Mouse (Mus musculus) lung, postnatal 36 days (tissue): ENCODE measurements around the gene Ntm.

Experiments
- DNase-seq: peaks from one replicate; pipeline ENCODE4 v3.0.0; 2022; ENCODE audit warnings: mixed read lengths

The Ntm gene

DNA sequence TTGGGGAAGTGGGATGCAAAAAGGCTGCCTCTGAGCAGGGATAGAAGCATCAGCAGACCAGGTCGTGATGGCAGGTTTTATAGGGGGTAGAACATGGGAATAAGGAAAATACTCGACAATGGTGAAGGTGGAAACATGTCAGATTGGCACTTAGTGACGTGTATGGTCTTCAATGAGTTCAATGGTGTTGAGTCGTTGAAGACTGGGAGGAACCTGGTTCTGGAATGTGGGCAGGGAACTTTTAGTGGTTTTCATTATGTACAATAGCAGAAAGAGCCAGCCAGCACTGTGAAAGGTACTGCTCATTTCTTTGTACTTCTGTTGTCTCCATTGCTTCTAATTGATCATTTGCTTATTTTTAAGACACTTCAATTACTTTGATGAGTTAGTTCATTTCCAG lies 214.9 kb downstream of the Ntm start:
- peak; percentile 60 for DNase-seq

DNA sequence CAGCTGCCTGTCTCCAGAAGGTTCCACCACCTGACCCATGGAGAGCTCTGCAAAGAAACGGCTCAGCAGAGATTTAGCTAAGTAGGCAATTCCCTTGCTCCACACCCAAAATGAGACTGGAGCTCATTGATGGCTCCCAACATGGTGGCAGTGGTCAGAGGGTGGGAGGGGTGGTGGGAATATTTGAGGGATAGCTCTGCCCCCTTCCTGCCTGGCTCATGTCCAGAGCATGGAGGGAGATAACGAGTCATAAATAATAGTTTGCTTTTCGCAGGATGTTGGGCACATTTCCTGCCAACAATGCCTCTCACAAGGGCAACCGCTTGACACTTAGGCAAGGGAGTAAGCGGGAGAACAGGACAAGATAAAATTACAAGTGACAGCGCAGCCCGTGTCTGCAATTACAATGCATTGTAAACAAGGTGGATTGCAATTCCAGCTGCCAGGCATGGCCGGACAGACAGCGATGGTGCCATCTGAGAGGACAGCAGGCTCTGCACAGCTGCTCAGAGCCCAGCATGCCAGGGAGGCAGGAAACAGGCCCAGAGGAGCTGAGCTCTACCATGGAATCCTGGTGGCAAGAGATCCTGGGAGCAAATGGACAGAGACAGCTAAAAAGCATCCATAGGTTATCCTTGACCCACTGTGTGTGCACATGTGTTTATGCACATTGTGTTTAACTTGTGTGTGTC lies 224.0 kb downstream of the Ntm start:
- no peak for DNase-seq

DNA sequence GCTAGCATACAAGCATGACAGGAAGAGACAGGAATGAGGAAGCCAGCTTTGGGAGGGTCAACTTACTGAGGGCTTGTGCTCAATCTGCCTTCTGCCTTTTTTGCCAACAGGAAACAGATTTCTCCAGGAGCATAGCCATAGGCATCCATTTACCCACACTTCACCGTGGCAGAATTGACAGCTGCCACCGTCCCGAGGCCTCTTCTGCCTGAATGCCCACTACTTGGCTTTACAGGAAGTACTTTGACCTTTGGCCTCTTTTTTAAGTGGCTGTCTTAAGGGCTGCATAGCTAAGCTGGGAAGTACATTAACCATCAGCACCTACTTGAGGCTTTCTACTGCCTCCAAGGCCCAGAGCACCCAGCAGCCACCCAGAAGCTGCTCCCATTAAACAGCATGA lies 226.9 kb downstream of the Ntm start:
- DNase-seq, result peak; percentile 75

DNA sequence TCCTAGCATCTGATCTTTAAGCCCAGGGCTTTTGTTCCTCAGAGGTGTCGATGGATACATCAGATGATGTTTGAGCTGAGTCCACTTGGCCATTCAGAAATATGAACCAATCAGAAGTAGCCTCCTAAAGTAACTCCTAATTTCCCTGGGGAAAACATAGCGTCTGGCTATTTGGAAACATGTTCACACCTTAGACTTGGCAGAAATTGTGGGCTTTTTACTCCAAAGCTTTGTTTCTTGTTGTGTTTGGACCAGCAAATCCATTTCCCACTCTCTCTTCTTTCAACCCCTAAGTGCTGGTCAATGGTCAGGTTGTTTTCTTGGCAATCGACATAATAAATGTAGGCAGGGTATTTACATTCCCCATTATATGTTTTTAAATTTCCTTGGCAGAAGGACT lies 230.0 kb downstream of the Ntm start:
- no peak for DNase-seq

- DNase-seq, result no peak
Measured at GRCm38 (mm10) chr9:29731672-29732071, 231.3 kb downstream of the Ntm start.

DNA sequence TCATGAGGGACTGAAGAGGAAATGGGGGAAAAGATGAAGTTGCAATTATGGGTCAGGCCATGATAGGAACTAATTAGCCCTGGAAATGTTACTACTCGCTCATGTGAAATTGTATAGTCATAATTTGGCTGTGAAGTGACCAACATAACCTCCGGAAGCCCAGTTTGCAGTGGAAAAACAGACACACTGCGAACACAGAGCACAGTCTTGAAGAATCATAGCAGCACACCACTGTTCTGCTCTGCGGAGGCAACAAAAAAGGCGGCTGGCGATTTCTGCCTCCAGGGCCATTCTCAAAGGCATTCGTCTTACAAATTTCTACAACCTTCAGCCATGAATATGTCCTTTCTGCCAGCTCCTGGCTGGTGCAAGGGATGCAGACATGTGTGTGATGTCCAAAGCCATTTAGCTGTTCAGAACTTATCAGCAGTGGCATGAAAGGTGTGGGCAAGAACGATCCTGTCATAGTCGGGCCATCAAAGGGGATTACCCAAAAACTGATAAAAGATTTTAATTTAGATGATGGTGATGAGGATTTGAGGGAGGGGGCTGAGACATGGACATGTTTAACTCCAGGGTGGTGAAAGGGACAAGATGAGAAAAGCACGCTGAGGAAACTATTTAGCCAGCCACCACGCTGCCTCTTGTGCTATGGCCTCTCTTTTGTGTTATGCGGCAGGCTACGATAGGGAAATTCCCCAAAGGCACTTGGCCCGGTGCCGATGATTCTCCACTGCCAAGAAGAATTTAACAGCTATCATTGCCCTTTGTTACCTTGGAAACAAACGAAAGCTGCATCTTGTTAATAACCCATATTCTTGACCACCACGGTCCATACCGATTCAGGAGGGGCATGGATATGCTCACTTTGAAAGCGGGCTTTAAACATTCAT lies 235.2 kb downstream of the Ntm start:
- no peak for DNase-seq

DNA sequence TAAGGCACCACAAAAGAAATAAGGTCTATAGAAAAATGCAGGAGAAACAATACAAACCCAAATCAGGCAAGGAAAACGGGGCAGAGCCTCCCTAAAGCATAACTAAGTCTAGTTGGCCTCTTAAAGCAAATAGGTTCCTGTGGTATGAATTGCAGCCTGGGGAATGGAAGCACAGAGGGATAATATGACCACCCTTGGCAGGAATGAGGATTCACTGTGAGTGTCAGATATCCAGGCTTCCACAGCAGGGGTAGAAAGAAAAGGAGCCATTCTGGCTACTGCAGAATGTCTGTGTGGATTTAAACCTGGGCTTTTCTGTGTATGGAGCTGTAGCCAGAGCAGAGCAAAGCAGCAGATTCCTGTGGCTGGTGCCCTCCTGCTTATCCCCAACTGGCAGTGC lies 241.5 kb downstream of the Ntm start:
- DNase-seq, result no peak

DNA sequence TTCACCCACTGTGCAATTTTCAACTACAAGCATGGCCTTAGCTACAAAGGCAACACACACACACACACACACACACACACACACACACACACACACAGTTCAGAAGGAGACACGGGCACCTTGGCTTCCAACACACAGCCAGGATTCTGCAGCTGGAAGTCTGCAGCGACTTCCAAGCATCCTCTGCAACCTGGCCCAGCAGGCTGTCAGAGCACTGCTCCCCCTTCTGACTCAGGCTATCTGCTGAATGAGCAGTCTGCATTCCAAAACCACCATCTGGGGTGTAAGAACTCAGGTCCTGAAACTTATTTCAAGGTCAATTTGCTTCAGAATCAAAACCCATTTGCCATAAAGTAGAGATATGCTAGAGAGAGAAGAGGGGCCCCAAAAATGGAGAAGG lies 246.1 kb downstream of the Ntm start:
- DNase-seq, result no peak

DNA sequence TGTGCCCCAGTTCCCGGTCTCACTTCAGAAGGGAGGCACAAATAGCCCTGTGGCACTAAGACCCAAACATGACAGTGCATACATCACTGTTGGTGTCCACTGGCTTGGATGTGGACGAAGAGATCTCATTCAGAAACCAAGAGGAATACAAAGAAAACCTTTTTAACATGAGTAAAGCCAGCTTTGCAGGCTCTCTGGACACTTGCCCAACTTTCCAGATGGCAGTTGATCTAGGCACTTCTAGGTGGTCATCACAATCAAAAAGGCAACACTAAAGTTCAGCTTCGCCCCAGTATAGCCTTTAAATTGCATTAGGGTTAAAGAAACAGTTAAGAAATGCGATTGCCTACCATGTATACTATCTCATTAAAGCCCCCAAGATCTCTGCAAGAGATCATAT lies 264.7 kb downstream of the Ntm start:
- no peak for DNase-seq

- DNase-seq, result no peak
Measured at GRCm38 (mm10) chr9:29694151-29694550, 268.8 kb downstream of the Ntm start.

GRCm38 (mm10) chr9:29691186-29691855 lies 271.6 kb downstream of the Ntm start:
- DNase-seq, result no peak

- no peak for DNase-seq
Measured at GRCm38 (mm10) chr9:29682224-29682623, 280.7 kb downstream of the Ntm start.

- no peak for DNase-seq
Measured at GRCm38 (mm10) chr9:29680677-29681076, 282.3 kb downstream of the Ntm start.

DNA sequence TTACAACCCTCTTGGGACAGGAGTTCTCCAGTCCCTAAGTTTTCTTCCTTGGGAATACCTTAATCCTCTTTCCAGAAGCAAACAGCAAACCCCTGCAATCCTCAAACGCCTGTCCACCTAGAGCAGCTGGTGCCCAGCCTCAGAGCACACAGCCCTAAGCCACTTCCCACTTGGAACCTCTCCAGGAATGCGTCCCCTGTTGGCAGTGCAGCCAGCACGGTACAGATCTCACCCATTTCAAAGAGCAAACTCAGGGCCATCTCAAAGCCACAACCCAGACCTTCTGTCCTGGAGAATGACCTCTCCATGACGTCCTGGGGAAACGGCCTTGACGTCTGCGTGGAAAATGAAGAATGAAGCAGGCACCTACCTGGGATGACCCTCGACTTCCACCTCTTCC lies 289.0 kb downstream of the Ntm start:
- peak; percentile 42 for DNase-seq

GRCm38 (mm10) chr9:29671861-29672260 lies 291.1 kb downstream of the Ntm start:
- no peak for DNase-seq

GRCm38 (mm10) chr9:29663286-29663685 lies 299.7 kb downstream of the Ntm start:
- no peak for DNase-seq

GRCm38 (mm10) chr9:29661468-29662145 lies 301.3 kb downstream of the Ntm start:
- DNase-seq, result peak; percentile 51

- no peak for DNase-seq
Measured at GRCm38 (mm10) chr9:29660059-29660613, 302.8 kb downstream of the Ntm start.

- no peak for DNase-seq
Measured at GRCm38 (mm10) chr9:29657761-29658465, 305.0 kb downstream of the Ntm start.

GRCm38 (mm10) chr9:29654885-29655284 lies 308.1 kb downstream of the Ntm start:
- DNase-seq, result peak; percentile 36

GRCm38 (mm10) chr9:29653678-29654235 lies 309.2 kb downstream of the Ntm start:
- no peak for DNase-seq

DNA sequence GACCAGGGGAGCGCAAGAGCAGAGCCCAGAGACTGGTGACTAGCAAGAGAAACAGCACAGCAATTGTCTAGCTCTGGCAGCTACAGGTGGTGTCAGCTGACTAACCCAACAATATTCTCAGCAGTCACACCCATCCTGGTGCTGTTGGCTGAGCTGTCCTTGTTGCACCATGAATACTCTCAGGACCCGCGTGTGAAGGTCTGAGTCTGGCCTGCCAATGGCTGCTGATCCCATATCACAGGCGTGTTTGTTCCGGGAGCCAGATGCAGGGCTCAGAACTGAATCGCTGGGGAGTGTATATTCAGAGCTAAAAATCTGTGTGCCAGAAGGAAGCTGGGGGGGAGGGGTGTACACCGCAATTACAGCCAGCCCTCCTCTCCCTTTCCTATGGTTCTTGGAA lies 310.1 kb downstream of the Ntm start:
- no peak for DNase-seq
